Mouse (Mus musculus) heart, adult 9 months (tissue): ENCODE data around the gene Lipo3.
"Not testable (repeated sequence)": the region's sequence is repeated elsewhere in the genome, so short reads cannot be mapped to it uniquely, and the experiment has no call there.

ENCODE experiments used
- DNase-seq, 2 experiments: peaks; one replicate each; pipeline ENCODE4 v3.0.0; 2022; ENCODE audit warnings: low spot score in 2 of 2

Gene Lipo3

DNA sequence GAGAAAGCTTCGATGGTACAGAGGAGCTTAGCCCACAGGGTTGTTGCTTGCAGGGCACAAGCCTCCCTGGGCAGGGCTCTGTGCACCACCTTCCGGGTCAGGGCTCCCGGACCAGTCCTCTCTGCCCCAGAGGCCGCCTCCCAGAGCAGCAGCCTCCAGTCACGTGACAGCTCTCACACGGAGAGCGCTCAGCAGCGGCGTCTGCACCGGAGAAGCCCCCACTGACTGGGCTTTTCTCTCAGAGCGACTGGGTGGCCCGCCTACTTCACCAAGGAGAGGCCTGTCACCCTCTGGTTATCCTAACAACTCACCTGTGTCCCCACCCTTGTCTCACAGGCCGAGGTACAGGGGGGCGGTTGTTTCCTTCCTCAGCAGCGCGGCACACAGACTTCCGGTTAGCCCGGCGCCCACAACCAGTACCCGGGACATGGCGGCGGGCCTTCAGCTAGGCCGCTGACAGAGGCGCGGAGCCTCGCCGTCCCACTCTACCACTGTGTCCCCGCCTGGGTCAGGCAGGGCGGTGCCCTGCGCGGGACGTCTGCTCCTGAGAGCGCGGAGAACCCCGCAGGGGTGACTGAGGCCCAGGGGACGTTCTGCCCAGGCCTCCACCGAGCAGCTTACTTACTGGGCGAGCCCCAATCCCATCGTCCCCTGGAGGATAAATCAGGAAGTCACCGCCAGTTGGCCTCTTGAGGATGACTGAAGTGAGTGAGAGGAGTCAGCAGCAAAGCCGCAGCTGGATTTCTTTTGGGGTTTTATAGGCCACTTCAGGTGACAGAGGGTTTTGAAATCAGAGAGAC, at the start of gene Lipo3:
Lipo3 (minus strand) TSS at position 665 of the 800 bp plus-strand sequence.
- peak; percentile 5 to 10 for DNase-seq

DNA sequence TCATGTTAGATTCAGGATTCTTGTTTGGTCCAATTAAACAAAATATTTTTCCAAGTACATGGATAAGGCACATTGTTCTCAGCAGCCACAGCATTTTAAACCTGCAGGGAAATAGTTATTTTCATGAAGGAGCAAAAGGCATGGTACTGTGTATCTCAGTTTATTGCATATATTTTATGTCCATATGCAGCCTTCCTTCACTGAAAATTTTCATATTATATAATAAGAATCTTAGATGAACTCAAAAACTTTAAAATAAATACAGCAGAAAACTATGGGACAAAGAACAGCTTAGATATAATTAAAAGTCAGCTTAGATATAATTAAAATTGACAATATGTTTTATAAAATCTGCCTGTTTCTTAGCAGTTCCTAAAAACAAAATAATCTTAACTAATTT, 25.6 kb upstream of the Lipo3 start, which contains the start of gene Lipo1:
Lipo1 (minus strand) TSS at position 101 of the 400 bp plus-strand sequence.
- DNase-seq, result not testable (repeated sequence)

DNA sequence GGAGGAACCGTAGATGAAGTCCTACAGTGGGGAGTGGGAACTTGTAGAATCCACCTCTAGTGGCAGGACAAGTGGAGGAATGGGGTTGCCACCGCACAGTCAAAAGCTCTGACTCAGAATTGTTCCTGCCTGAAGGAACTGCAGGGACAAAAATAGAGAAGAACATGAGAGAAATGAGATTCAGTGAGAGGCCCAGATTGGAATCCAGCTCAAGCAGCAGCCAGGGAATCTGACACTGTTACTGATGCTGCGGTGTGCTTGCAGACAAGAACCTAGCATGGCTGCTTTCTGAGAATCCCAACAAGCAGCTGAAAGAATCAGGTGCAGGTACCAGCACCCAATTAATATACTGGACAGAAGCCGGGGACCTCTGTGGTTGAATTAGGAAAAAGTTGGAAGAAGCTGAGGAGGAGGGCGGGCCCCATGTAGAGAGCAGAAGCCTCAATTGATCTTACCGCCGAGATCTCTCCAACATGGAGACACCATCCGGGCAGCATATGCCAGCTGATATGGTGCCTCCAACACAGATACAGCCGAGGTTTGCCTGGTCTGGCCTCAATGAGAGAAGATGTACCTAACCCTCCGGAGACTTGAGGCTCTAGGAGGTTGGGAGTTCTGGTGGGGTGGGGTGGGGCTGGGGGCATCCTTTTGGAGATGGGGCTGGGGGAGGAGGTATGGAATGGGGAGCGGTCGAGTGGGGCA, 25.0 kb upstream of the Lipo3 start:
- no peak for DNase-seq

DNA sequence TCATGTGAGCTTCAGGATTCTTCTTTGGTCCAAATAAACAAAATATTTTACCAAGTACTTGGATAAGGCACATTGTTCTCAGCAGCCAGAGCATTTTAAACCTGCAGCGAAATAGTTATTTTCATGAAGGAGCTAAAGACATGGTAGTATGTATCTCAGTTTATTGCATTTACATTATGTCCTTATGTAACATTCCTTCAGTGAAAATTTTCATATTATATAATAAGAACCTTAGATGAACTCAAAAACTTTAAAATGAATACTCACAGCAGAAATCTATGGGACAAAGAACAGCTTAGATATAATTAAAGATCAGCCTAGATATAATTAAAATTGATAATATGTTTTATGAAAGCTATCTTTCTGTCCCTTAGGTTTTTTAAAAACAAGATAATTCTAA, 10.5 kb downstream of the Lipo3 start, which contains the start of gene Lipo2:
Lipo2 (minus strand) TSS at position 101 of the 400 bp plus-strand sequence.
- not testable (repeated sequence) for DNase-seq

DNA sequence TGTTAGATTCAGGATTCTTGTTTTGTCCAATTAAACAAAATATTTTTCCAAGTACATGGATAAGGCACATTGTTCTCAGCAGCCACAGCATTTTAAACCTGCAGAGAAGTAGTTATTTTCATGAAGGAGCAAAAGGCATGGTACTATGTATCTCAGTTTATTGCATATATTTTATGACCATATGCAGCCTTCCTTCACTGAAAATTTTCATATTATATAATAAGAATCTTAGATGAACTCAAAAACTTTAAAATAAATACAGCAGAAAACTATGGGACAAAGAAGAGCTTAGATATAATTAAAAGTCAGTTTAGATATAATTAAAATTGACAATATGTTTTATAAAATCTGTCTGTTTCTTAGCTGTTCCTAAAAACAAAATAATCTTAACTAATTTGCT, 136.6 kb downstream of the Lipo3 start, which contains the start of gene Gm8978:
Gm8978 (minus strand) TSS at position 101 of the 400 bp plus-strand sequence.
- not testable (repeated sequence) for DNase-seq

DNA sequence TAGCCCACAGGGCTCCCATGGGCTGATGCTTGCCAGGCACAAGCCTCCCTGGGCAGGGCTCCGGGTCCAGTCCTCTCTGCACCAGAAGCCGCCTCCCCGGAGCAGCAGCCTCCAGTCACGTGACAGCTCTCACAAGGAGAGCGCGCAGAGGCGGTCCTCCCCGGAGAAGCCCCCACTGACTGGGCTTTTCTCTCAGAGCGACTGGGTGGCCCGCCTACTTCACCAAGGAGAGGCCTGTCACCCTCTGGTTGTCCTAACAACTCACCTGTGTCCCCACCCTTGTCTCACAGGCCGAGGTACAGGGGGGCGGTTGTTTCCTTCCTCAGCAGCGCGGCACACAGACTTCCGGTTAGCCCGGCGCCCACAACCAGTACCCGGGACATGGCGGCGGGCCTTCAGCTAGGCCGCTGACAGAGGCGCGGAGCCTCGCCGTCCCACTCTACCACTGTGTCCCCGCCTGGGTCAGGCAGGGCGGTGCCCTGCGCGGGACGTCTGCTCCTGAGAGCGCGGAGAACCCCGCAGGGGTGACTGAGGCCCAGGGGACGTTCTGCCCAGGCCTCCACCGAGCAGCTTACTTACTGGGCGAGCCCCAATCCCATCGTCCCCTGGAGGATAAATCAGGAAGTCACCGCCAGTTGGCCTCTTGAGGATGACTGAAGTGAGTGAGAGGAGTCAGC, 172.0 kb downstream of the Lipo3 start:
- peak; percentile 67 to 70 for DNase-seq

DNA sequence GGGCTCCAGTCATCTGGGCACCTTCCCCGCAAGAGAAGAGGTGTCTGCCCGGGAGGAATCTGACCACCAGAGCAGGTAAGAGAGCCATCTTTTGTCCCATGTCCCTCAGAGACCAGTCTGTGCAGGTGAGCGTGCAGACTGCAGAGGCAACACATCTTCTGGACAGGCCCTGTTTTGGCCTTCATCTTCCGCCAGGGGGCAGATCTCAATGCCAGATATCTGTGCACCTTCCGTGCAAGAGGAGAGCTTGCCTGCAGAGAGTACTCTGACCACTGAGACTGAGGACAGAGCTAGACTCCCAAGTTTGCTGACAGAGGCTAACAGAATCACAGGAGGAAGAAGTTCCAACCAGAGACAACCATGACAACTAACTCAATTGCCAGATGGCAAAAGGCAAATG, 193.2 kb downstream of the Lipo3 start:
- not testable (repeated sequence) for DNase-seq

DNA sequence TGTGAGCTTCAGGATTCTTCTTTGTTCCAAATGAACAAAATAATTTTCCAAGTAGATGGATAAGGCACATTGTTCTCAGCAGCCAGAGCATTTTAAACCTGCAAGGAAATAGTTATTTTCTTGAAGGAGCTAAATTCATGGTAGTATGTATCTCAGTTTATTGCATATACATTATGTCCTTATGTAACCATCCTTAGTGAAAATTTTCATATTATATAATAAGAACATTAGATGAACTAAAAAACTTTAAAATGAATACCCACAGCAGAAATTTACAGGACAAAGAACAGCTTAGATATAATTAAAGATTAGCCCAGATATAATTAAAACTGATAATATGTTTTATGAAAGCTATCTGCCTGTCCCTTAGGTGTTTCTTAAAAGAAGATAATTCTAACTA, 244.1 kb downstream of the Lipo3 start, which contains the start of gene Lipo4:
Lipo4 (minus strand) TSS at position 101 of the 400 bp plus-strand sequence.
- DNase-seq, result no peak
